Mouse (Mus musculus) E14TG2a.4 (cell line): Measurements from ENCODE around the gene Ptafr.

Experiments used
- CTCF ChIP-seq: conservative IDR thresholded peaks from 2 replicates; pipeline ENCODE4 v1.5.1; 2014; ENCODE audit warnings: low read length
- NANOG ChIP-seq: IDR thresholded peaks from 2 replicates; pipeline ENCODE4 v1.6.1; 2014; ENCODE audit warnings: borderline replicate concordance, low read length, mixed read lengths
- POU5F1 ChIP-seq: IDR thresholded peaks from 2 replicates; pipeline ENCODE4 v1.6.1; 2014; ENCODE audit warnings: low read length, borderline replicate concordance

GRCm38 (mm10) chr4:132617873-132618272, 54.0 kb downstream of the Ptafr start:
- TF ChIP-seq CTCF: no peak
- TF ChIP-seq NANOG: no peak
- TF ChIP-seq POU5F1: no peak
